Mouse (Mus musculus): ENCODE data around the gene Kitl.

- TF ChIP-seq CTCF (IDR thresholded peaks at IDR 0.05; ENCODE audit: extremely low read depth, insufficient read depth, insufficient read length, insufficient replicate concordance) (no peak), POLR2A (IDR thresholded peaks at IDR 0.05; ENCODE audit: low read depth, low read length) (no peak)
Measured at GRCm38 (mm10) chr10:100059356-100059755, 43.9 kb downstream of the Kitl start.
